Mouse (Mus musculus) granulocyte monocyte progenitor cell, adult 5-6 weeks (primary cell): ENCODE results near the gene Zfp553. TPM values are rescaled to one million over a fixed set of nuclear protein-coding genes. Genes with fewer than 3 reads are reported as not detected.

Experiments
- ATAC-seq: replicated peaks from 2 replicates; pipeline ENCODE4 v1.8.0; 2016; ENCODE audit warnings: mild to moderate bottlenecking, moderate TSS enrichment, inconsistent platforms; ENCODE audit not compliant: poor library complexity, severe bottlenecking
- total RNA-seq, 2 experiments: library from RNA; stranded (forward) in 1 of 2; stranded (reverse) in 1 of 2; fragments of 200-712, 200-1000 nt in 1 of 2; fragments of >200 nt in 1 of 2; fragmentation: Nextera tagmentation in 1 of 2; gene quantifications; 2 replicates each; pipeline ENCODE4 v1.2.3; 2014 to 2017

The Zfp553 gene
- total RNA-seq, 2 experiments from 2014 or later = 6.0 to 11.4 TPM

- no peak for ATAC-seq
Measured at GRCm38 (mm10) chr7:127210266-127210665, 22.6 kb upstream of the Zfp553 start.

GRCm38 (mm10) chr7:127211014-127211745, 21.7 kb upstream of the Zfp553 start:
- no peak for ATAC-seq

- ATAC-seq = no peak
Measured at GRCm38 (mm10) chr7:127212432-127213250, 20.2 kb upstream of the Zfp553 start.

GRCm38 (mm10) chr7:127213485-127213884, 19.4 kb upstream of the Zfp553 start:
- no peak for ATAC-seq

GRCm38 (mm10) chr7:127213930-127214329, 18.9 kb upstream of the Zfp553 start:
- ATAC-seq = no peak

- no peak for ATAC-seq
Measured at GRCm38 (mm10) chr7:127214521-127214920, 18.3 kb upstream of the Zfp553 start.

GRCm38 (mm10) chr7:127214981-127215871, 17.6 kb upstream of the Zfp553 start:
- peak; percentile 64 for ATAC-seq

- ATAC-seq = no peak
Measured at GRCm38 (mm10) chr7:127216307-127216706, 16.6 kb upstream of the Zfp553 start.

- ATAC-seq = no peak
Measured at GRCm38 (mm10) chr7:127217475-127217874, 15.4 kb upstream of the Zfp553 start.

- peak; percentile 49 for ATAC-seq
Measured at GRCm38 (mm10) chr7:127217901-127218642, 14.8 kb upstream of the Zfp553 start.

- ATAC-seq = no peak; the same call in 1 of the 2 replicates
Measured at GRCm38 (mm10) chr7:127218670-127219069, 14.2 kb upstream of the Zfp553 start.

GRCm38 (mm10) chr7:127220440-127220839, 12.4 kb upstream of the Zfp553 start:
- ATAC-seq = no peak

GRCm38 (mm10) chr7:127223106-127223505, 9.8 kb upstream of the Zfp553 start:
- no peak for ATAC-seq

- ATAC-seq = no peak
Measured at GRCm38 (mm10) chr7:127223515-127224478, 9.1 kb upstream of the Zfp553 start.

- no peak for ATAC-seq
Measured at GRCm38 (mm10) chr7:127224616-127225015, 8.2 kb upstream of the Zfp553 start.

- no peak for ATAC-seq
Measured at GRCm38 (mm10) chr7:127225147-127225995, 7.5 kb upstream of the Zfp553 start.

GRCm38 (mm10) chr7:127228615-127229303, 4.1 kb upstream of the Zfp553 start:
- ATAC-seq = peak; percentile 65
